Mouse (Mus musculus) CH12.LX (cell line): ENCODE measurements at regions not wholly inside any gene's neighbourhood (a gene's known extent, or its start where the extent isn't known, plus 50 kb on each side); places are given as distances from the start of the nearest gene placed in this dataset.
A peak's percentile ranks its signal among the peaks of the same experiment; 100 is the strongest.

ENCODE experiments used
- DNase-seq: peaks from one replicate; pipeline ENCODE4 v3.0.0-alpha.2; 2013; ENCODE audit errors: extremely low read depth
- H3K27ac ChIP-seq: 2 replicates; pipeline ENCODE4 v1.5.1; 2012; ENCODE audit warnings: low read depth, mild to moderate bottlenecking, control low read depth, moderate library complexity; ENCODE audit not compliant: insufficient read depth
- H3K27me3 ChIP-seq: replicated peaks from 2 replicates; pipeline ENCODE3; 2012; ENCODE audit warnings: inconsistent platforms
- H3K36me3 ChIP-seq, 2 experiments: replicated peaks in 1 of 2; 2 replicates each; pipeline versions ENCODE3 to v1.6.1; 2012; ENCODE audit warnings: inconsistent platforms in 1 of 2, low read length in 1 of 2, mild to moderate bottlenecking in 1 of 2, mixed read lengths in 1 of 2, moderate library complexity in 1 of 2; ENCODE audit not compliant: control insufficient read depth in 1 of 2, insufficient read depth in 1 of 2
- H3K4me1 ChIP-seq, 2 experiments: 2 replicates each; pipeline ENCODE4 v1.6.1; 2012; ENCODE audit warnings: inconsistent platforms in 1 of 2, moderate library complexity in 1 of 2; ENCODE audit not compliant: insufficient read depth in 2 of 2, control insufficient read depth in 1 of 2
- H3K4me2 ChIP-seq: 2 replicates; pipeline ENCODE4 v1.6.1; 2012; ENCODE audit warnings: low read depth, mild to moderate bottlenecking, control low read depth; ENCODE audit not compliant: poor library complexity, insufficient read depth, severe bottlenecking
- H3K4me3 ChIP-seq, 3 experiments: fragments of 150-350 bp in 1 of 3; sonication (generic) in 1 of 3; replicated peaks in 1 of 3; 2 replicates each; pipeline versions ENCODE3 to v1.5.1; 2011 to 2012; ENCODE audit warnings: low read depth in 2 of 3, low read length in 2 of 3, mild to moderate bottlenecking in 2 of 3, moderate library complexity in 2 of 3, control low read depth in 1 of 3, improper control_type of control experiment in 1 of 3, inconsistent platforms in 1 of 3, mixed read lengths in 1 of 3; ENCODE audit not compliant: poor library complexity in 1 of 3
- H3K79me2 ChIP-seq: replicated peaks from 2 replicates; pipeline ENCODE4 v1.6.1; 2012; ENCODE audit warnings: mild to moderate bottlenecking, moderate library complexity; ENCODE audit not compliant: control insufficient read depth, poor library complexity, insufficient read depth, severe bottlenecking; ENCODE audit errors: extremely low read depth
- H3K9ac ChIP-seq: 2 replicates; pipeline ENCODE4 v1.6.1; 2012; ENCODE audit warnings: low read depth, mild to moderate bottlenecking, control low read depth, moderate library complexity; ENCODE audit not compliant: insufficient read depth
- H3K9me3 ChIP-seq: replicated peaks from 2 replicates; pipeline ENCODE3; 2012; ENCODE audit warnings: low read length, inconsistent platforms, mixed read lengths
- BHLHE40 ChIP-seq: IDR thresholded peaks from 2 replicates; pipeline ENCODE4 v1.6.1; 2011; ENCODE audit warnings: mild to moderate bottlenecking, low read depth, low read length, improper control_type of control experiment
- CHD1 ChIP-seq: IDR thresholded peaks from 2 replicates; pipeline ENCODE4 v1.6.1; 2012; ENCODE audit warnings: low read depth, low read length, improper control_type of control experiment, inconsistent platforms
- EP300 ChIP-seq: IDR thresholded peaks from 2 replicates; pipeline ENCODE4 v1.6.1; 2011; ENCODE audit warnings: low read length, improper control_type of control experiment
- HCFC1 ChIP-seq: IDR thresholded peaks from 2 replicates; pipeline ENCODE4 v1.6.1; 2012; ENCODE audit warnings: low read depth, mild to moderate bottlenecking, inconsistent platforms, low read length, improper control_type of control experiment
- MAFK ChIP-seq: IDR thresholded peaks from 2 replicates; pipeline ENCODE4 v1.6.1; 2011; ENCODE audit warnings: low read length, improper control_type of control experiment; ENCODE audit not compliant: insufficient replicate concordance
- MEF2A ChIP-seq: IDR thresholded peaks from 2 replicates; pipeline ENCODE4 v1.6.1; 2014; ENCODE audit warnings: low read depth, mild to moderate bottlenecking, inconsistent platforms, low read length, improper control_type of control experiment, borderline replicate concordance
- MYC ChIP-seq: IDR thresholded peaks from 2 replicates; pipeline ENCODE4 v1.6.1; 2011; ENCODE audit warnings: low read depth, mild to moderate bottlenecking, improper control_type of control experiment, low read length
- dilution Hi-C: fragments of 300-500 bp; cut with MboI; formaldehyde crosslinking; loops from 2 replicates; pipeline ENCODE4 v1.14.3; 2020; ENCODE audit warnings: low sequenced_read_pairs; ENCODE audit not compliant: extremely low pct_unique_long_range_greater_than_20kb, extremely low pct_ligation_motif_present
- in situ Hi-C: fragments of 300-500 bp; cut with MboI; formaldehyde crosslinking; loops from 3 replicates; pipeline ENCODE4 v1.14.3; 2019; ENCODE audit warnings: low sequenced_read_pairs, low pct_ligation_motif_present, low pct_unique_long_range_greater_than_20kb, mixed read lengths

- DNase-seq, result peak; percentile 21
- Histone ChIP-seq H3K36me3 (no peaks in the 10 kb centered on the region), H3K4me1 (peaks cover 0 to 18% of the 10 kb centered on the region in 2 experiments; a peak in 2 of 4 replicates), H3K27me3 (no peaks in the 10 kb centered on the region), H3K79me2 (no peaks in the 10 kb centered on the region), H3K4me3 (no peak overlapping the region), H3K4me2 (no peak overlapping the region), H3K27ac (no peak overlapping the region), H3K9me3 (no peaks in the 10 kb centered on the region), H3K9ac (no peak overlapping the region)
- in situ Hi-C loops (no loop called here), dilution Hi-C loops (no loop called here)
- no peak for TF ChIP-seq MEF2A
These were observed 384.0 kb upstream of the Ccnh start for GRCm38 (mm10) chr13:84805190-84805589.

- no peak overlapping the region for H3K27ac ChIP-seq
- no peak overlapping the region for H3K9ac ChIP-seq
- in situ Hi-C loops, result no loop called here
- H3K36me3 ChIP-seq, result no peaks in the 10 kb centered on the region
- peaks cover 0 to 13% of the 10 kb centered on the region in 2 experiments; a peak in 2 of 4 replicates for H3K4me1 ChIP-seq
- no peak for DNase-seq
- dilution Hi-C loops, result no loop called here
- no peaks in the 10 kb centered on the region for H3K79me2 ChIP-seq
- H3K4me2 ChIP-seq, result no peak overlapping the region
- TF ChIP-seq MAFK (no peak), EP300 (no peak), MYC (no peak), HCFC1 (no peak), CHD1 (no peak), BHLHE40 (no peak)
- H3K4me3 ChIP-seq, result no peak overlapping the region
- H3K27me3 ChIP-seq, result no peaks in the 10 kb centered on the region
- H3K9me3 ChIP-seq, result no peaks in the 10 kb centered on the region
These were observed 379.6 kb upstream of the Ccnh start for GRCm38 (mm10) chr13:84809605-84810004.
